Mouse (Mus musculus): Measurements from ENCODE around the gene C2cd2l.
"Not testable (repeated sequence)": the region's sequence is repeated elsewhere in the genome, so short reads cannot be mapped to it uniquely, and the experiment has no call there.

Gene C2cd2l

GRCm38 (mm10) chr9:44336513-44336912 is 16.4 kb upstream of the C2cd2l start:
- in situ Hi-C loops (cut with MboI; ENCODE audit: low sequenced_read_pairs): not testable (repeated sequence)

- in situ Hi-C loops (cut with MboI; ENCODE audit: low sequenced_read_pairs): no loop called here
Observed at GRCm38 (mm10) chr9:44336093-44336406, 16.0 kb upstream of the C2cd2l start.

DNA sequence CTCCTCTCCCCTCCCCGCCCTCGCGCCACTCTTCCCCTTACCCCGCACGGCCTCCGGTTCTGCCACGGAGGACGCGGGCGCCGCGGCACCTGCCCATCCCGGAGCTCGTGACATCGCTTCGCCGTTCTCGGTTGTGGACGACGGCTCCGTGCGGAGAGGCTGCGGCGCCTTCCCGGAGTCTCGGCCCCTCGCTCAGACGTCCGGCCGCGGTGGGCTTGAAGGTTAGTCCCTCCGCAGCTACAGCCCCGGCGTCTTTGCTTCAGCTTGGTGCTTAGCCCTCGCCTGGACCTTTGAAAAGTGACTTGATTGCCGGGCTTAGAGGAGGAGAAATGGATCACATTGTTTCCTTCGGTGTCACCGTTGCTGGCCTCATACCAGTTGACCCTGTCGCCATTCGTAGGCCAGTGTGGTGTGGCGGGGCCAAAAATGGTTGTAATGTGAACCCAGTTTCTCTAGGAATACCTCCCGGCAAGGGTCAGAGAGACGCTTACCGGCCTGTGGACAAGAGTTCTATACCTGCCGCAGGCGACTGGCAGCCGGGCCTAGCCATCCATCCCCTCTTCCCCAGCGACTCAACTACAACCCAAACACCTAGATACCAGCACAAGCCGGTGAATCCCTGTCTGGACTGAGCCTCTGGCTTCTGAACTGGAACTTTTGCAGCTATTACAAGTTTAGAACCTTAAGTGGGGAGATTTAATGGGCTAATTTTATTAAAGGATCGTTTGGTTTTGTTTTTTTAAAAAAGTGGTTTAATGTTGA is 15.4 kb upstream of the C2cd2l start:
- in situ Hi-C loops (cut with MboI; ENCODE audit: low sequenced_read_pairs): no loop called here

DNA sequence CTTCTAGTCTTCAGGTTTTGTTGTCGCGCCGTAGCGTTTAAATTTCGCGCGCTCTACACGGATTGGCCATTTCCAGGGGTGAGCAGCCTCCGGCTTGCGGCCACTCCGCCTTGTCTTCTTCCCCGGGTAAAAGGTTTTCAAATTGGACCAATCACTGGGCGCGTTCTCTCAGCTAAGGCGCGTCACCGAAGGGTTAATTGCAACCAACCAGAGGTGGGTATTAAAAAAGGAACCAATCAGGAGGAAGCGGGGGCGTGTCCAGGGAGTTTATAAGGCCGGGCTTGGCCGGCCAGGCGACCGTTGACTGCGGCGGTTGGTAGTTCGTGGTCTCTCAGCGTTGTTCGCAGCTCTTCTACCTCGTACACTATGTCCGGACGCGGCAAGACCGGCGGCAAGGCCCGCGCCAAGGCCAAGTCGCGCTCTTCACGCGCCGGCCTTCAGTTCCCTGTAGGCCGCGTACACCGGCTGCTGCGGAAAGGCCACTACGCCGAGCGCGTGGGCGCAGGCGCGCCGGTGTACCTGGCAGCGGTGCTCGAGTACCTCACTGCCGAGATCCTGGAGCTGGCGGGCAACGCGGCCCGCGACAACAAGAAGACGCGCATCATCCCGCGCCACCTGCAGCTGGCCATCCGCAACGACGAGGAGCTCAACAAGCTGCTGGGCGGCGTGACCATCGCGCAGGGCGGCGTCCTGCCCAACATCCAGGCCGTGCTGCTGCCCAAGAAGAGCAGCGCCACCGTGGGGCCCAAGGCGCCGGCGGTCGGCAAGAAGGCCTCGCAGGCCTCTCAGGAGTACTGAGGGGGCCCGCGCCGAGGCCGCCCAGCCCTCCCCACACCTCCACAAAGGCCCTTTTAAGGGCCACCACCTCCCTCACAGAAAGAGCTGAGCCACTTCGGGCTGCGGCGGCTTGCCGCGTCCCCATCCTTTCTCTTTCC is 14.6 kb upstream of the C2cd2l start, which contains the start of gene H2afx:
Gene H2afx, plus strand, starts transcription at position 299 of the 935 bp plus-strand sequence.
- in situ Hi-C loops (cut with MboI; ENCODE audit: low sequenced_read_pairs): no loop called here

DNA sequence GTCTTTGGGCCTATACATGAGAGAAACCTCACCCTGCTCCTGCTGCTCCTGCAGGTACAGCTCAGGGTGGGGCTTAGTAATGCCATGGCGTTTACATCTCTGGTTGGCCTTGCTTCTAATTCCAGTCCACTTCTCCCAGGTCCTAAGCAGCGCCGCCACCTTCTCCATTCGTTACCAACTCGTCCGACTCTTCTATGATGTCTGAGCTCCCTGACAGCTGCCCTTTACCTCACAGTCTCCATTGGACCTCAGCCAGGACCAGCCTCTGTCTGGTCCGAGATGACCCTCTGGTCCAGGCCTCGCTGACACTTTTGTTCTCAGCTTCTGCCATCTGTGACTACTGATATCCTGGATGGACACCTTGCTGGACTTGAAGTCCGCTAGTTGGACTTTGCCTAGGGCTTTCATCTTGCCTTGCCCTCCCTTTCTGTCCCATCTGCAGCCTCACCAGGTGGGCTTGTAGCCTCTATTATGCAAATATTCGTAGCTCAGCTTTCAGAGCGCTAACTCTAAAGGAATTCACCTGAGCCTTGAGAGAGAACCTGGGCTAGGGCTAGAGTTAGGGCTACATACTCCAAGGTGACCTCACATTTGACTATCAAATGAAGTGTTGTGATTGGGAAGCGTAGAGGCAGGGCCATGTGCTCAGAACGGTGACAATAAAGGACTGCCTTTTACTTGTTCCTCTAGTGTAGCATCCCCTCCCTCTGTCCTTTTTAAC is 13.0 kb upstream of the C2cd2l start:
- in situ Hi-C loops (cut with MboI; ENCODE audit: low sequenced_read_pairs): no loop called here

GRCm38 (mm10) chr9:44330736-44331135 is 10.7 kb upstream of the C2cd2l start:
- in situ Hi-C loops (cut with MboI; ENCODE audit: low sequenced_read_pairs): no loop called here

- in situ Hi-C loops (cut with MboI; ENCODE audit: low sequenced_read_pairs): no loop called here
Observed at GRCm38 (mm10) chr9:44327926-44328325, 7.8 kb upstream of the C2cd2l start.

DNA sequence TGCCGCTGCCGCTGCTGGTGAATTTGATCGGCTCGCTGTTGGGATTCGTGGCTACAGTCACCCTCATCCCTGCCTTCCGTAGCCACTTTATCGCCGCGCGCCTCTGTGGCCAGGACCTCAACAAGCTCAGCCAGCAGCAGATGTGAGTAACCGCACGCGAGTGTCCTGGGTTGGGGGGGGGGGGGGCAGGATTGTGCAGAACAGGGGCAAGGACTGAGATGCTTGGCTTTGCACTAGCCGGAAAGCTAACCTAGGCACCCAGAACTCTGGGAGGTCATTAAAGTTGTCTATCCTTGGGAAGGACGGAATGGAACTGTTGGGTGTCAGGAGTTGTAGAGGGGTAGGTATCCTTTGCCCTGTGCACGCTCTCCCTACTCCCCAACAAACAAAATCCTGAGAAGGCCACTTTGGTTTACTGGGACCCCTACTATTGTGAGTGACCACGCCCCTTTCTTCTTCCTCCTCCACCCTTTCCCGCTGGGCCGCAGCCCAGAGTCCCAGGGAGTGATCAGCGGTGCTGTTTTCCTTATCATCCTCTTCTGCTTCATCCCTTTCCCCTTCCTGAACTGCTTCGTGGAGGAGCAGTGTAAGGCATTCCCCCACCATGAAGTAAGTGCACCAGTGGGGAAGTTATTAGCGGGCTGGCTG is 7.1 kb upstream of the C2cd2l start:
- in situ Hi-C loops (cut with MboI; ENCODE audit: low sequenced_read_pairs): no loop called here

GRCm38 (mm10) chr9:44326371-44327063 is 6.4 kb upstream of the C2cd2l start:
- in situ Hi-C loops (cut with MboI; ENCODE audit: low sequenced_read_pairs): no loop called here

DNA sequence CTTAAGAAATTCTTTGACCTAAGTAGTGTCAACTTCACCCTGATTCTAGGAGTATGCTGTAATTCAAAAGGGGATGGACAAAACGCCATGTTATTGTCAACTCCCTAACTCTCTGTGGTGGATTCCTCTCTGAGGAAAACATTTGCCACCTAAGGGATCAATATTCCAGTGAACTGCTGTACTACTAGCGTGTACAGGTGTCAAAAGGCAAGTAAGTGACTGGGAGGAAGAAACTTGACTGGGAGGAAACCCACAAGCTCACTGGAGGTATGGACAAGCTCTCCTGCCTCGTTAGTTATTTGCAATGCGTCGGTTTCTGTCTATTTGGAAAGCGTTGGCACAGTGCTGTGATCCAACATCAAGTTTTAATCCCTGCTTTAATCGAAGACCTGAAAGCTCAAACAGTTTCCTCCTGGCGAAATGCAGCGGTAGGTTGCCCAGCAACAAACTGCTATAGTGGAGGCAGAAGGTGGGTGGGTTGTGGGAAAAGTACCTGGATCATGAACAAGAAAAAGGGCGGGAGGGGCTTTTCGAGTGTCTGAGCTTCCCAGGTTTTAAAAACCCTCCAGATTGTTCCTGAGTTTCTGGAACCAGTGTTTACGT is 5.8 kb upstream of the C2cd2l start, which contains the start of gene Dpagt1:
Gene Dpagt1, plus strand, starts transcription at position 252 of the 603 bp plus-strand sequence.
- in situ Hi-C loops (cut with MboI; ENCODE audit: low sequenced_read_pairs): no loop called here

GRCm38 (mm10) chr9:44325032-44325767 is 5.1 kb upstream of the C2cd2l start:
- in situ Hi-C loops (cut with MboI; ENCODE audit: low sequenced_read_pairs): not testable (repeated sequence)

DNA sequence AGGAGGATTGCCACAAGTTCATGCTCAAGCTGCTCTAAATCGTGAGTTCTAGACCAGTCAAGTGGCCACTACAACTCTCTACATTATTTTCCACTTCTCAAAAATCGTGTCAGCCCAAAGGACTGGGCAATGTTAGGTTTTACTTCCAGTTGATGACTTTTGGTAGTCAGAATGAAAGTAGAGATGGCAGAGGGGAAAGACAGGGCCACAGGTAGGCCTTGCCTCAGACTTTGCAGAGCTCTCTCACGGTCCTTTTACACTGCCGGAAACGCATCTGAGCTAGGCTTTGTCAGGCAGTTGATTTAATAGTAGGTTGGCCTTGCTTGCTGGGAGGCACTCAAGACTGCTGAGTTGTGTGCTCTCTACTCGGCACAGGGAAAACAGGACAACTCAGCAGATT is 4.1 kb upstream of the C2cd2l start:
- in situ Hi-C loops (cut with MboI; ENCODE audit: low sequenced_read_pairs): no loop called here

- in situ Hi-C loops (cut with MboI; ENCODE audit: low sequenced_read_pairs): not testable (repeated sequence)
Observed at GRCm38 (mm10) chr9:44323656-44324055, 3.6 kb upstream of the C2cd2l start.

DNA sequence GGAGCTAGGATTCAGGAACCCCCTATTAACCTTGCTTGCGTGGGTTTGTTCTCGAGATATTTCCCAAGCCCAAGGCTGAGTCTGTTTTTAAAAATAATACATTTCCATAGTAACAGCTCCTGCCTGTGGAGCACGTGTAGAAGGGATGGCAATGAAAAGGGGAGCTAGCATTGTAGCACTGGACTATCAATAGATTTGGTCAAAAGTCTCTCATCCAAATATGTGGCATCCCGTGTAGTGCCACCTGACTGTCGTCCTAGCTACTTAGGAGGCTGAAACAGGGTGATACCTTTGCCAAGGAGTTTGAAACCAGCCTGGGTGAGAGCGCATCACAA is 681 bp upstream of the C2cd2l start:
- in situ Hi-C loops (cut with MboI; ENCODE audit: low sequenced_read_pairs): no loop called here

- in situ Hi-C loops (cut with MboI; ENCODE audit: low sequenced_read_pairs): no loop called here
Observed at GRCm38 (mm10) chr9:44319105-44319886, 789 bp downstream of the C2cd2l start.

DNA sequence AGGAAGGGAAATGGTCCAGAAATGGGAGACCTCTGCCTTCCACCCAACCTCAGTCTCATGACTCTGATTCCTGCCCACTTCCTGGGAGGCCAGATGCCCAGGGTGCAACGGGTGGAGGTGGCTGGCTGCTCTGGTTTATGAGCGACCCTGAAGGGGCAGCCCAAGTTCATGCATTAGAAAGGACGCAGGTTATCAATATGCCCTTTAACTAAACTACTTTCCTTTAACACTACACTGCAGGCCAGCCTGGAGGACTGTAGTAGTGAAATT is 1.3 kb downstream of the C2cd2l start:
- in situ Hi-C loops (cut with MboI; ENCODE audit: low sequenced_read_pairs): no loop called here

DNA sequence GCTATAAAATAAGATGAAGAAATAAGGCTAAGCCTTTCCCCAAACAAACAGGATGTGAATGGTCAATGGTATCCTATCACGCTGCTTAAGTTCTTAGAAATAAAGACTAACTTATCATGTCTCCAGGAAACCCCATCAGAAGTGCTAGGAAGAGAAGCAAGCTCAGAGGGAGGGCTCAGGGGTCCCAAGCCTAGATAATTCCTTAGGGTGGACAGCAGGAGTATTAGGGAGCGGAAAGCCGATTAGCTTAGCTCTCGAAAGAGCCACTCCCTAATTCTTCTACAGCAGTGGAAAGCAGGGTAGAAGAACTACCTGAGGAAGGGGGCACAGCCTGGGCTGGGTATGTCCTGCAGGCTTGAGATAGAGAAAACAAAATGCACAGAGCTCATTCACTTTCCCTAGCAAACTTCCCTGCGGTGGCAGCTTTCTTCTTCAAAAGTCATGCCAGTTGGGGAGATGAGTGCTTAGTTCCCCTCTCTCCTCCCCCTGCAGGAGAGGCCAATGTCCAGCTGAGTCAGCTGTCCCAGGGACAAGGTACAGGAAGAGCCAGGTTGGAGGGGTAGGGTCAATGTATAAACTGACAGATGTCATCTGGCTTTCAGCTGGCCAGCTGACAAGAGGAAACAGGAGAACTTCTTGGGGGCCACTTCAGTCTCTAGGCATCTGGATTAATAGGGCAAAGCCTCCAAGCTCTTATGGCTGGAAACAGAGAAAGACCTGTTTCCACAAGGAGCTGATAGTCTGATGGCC is 1.8 kb downstream of the C2cd2l start:
- in situ Hi-C loops (cut with MboI; ENCODE audit: low sequenced_read_pairs): no loop called here

GRCm38 (mm10) chr9:44317452-44317851 is 2.6 kb downstream of the C2cd2l start:
- in situ Hi-C loops (cut with MboI; ENCODE audit: low sequenced_read_pairs): no loop called here
